In genomic region chr15:102471727-102472126, GRCm38 (mm10) we compare ENCODE assay signal across 8 mouse cellular contexts. TPM values are rescaled to one million over a fixed set of nuclear protein-coding genes. Genes with fewer than 3 reads are reported as not detected.
DNase-seq lines count a peak whose midpoint lies in the region; ATAC-seq and TF ChIP-seq lines count a peak whose summit lies in the region.

No protein-coding gene starts in this region.

- no peak overlapping the region for H3K27ac ChIP-seq in lung, embryonic 14.5 days (ENCODE audit: low read depth)
- no peak overlapping the region for H3K27ac ChIP-seq in forebrain, embryonic 10.5 days
- H3K27ac ChIP-seq in limb, embryonic 11.5 days (replicated peaks; ENCODE audit: low read depth, low read length), result no peak overlapping the region
- no peak overlapping the region for H3K27ac ChIP-seq in neural tube, embryonic 14.5 days (ENCODE audit: low read depth, low read length)

- no peak for TF ChIP-seq CTCF in lung, embryonic 14.5 days (IDR thresholded peaks at IDR 0.05; ENCODE audit: low read depth)

- no peaks in the 10 kb centered on the region for H3K9me3 ChIP-seq in lung, embryonic 14.5 days (ENCODE audit: low read depth, low read length)
- H3K9me3 ChIP-seq in forebrain, embryonic 10.5 days, result peaks cover 5% of the 10 kb centered on the region
- H3K9me3 ChIP-seq in limb, embryonic 11.5 days (ENCODE audit: control insufficient read depth, low read length), result no peaks in the 10 kb centered on the region
- no peaks in the 10 kb centered on the region for H3K9me3 ChIP-seq in neural tube, embryonic 14.5 days (ENCODE audit: control insufficient read depth, low read length)

- DNase-seq in lung, embryonic 14.5 days, result no peak
- DNase-seq in lung, postnatal 14 days, result no peak
- no peak for DNase-seq in forebrain, embryonic 10.5 days (ENCODE audit: extremely low spot score, low spot score)
- DNase-seq in limb, embryonic 11.5 days (ENCODE audit: low spot score), result no peak
- no peak for DNase-seq in left cerebral cortex, adult 8-10 months (ENCODE audit: low spot score in 2 of 2)
- DNase-seq in cerebellum, postnatal 10 days, result no peak
- no peak for DNase-seq in gastrocnemius, postnatal 36 days

- peak overlapping the region; percentile 70 for H3K4me2 ChIP-seq in lung, embryonic 14.5 days
- peak overlapping the region; percentile 56 for H3K4me2 ChIP-seq in limb, embryonic 11.5 days (ENCODE audit: low read depth, severe bottlenecking)
- H3K4me2 ChIP-seq in neural tube, embryonic 14.5 days (ENCODE audit: low read depth, low read length), result peak overlapping the region; percentile 65

- peak overlapping the region; percentile 89 for H3K4me3 ChIP-seq in lung, embryonic 14.5 days (ENCODE audit: low read depth, low read length)
- H3K4me3 ChIP-seq in forebrain, embryonic 10.5 days, result peak overlapping the region; percentile 96
- peak overlapping the region; percentile 70 for H3K4me3 ChIP-seq in limb, embryonic 11.5 days (ENCODE audit: low read depth, low read length)
- H3K4me3 ChIP-seq in neural tube, embryonic 14.5 days (ENCODE audit: low read depth, low read length), result peak overlapping the region; percentile 81

- intact Hi-C loops in gastrocnemius, postnatal 36 days (cut with DNase I), result no loop called here

- H3K27me3 ChIP-seq in lung, embryonic 14.5 days (ENCODE audit: insufficient read depth, low read length), result no peaks in the 10 kb centered on the region
- no peaks in the 10 kb centered on the region for H3K27me3 ChIP-seq in forebrain, embryonic 10.5 days (ENCODE audit: poor library complexity, severe bottlenecking)
- H3K27me3 ChIP-seq in limb, embryonic 11.5 days (ENCODE audit: control insufficient read depth, insufficient read depth, low read length), result no peaks in the 10 kb centered on the region
- H3K27me3 ChIP-seq in neural tube, embryonic 14.5 days (ENCODE audit: control insufficient read depth, insufficient read depth, low read length), result no peaks in the 10 kb centered on the region

- ATAC-seq in lung, embryonic 14.5 days (ENCODE audit: insufficient read depth), result no peak
- ATAC-seq in limb, embryonic 11.5 days (ENCODE audit: insufficient number of reproducible peaks, low FRiP score, low TSS enrichment, low read depth), result no peak
- no peak for ATAC-seq in neural tube, embryonic 14.5 days (ENCODE audit: low read depth)

- peak overlapping the region; percentile 97 for H3K9ac ChIP-seq in lung, embryonic 14.5 days
- H3K9ac ChIP-seq in limb, embryonic 11.5 days (ENCODE audit: low read length), result 0 out of 2 replicates have a peak overlapping the region, but pooled peaks have one; percentile 27
- H3K9ac ChIP-seq in neural tube, embryonic 14.5 days (replicated peaks; ENCODE audit: low read depth, low read length), result no peak overlapping the region; the same call in 1 of the 2 replicates

- peaks cover 36% of the 10 kb centered on the region for H3K36me3 ChIP-seq in lung, embryonic 14.5 days (ENCODE audit: insufficient read depth)
- H3K36me3 ChIP-seq in forebrain, embryonic 10.5 days (replicated peaks), result peaks cover 49% of the 10 kb centered on the region
- H3K36me3 ChIP-seq in limb, embryonic 11.5 days (ENCODE audit: control insufficient read depth, insufficient read depth, low read length), result peaks cover 12% of the 10 kb centered on the region
- peaks cover 23% of the 10 kb centered on the region for H3K36me3 ChIP-seq in neural tube, embryonic 14.5 days (ENCODE audit: control insufficient read depth, insufficient read depth, low read length)

- no peaks in the 10 kb centered on the region for H3K4me1 ChIP-seq in lung, embryonic 14.5 days (ENCODE audit: insufficient read depth)
- H3K4me1 ChIP-seq in forebrain, embryonic 10.5 days, result peaks cover 25% of the 10 kb centered on the region
- 0 out of 2 replicates have a peak, but pooled peaks cover 3% of the 10 kb centered on the region for H3K4me1 ChIP-seq in limb, embryonic 11.5 days (ENCODE audit: control insufficient read depth, insufficient read depth, low read length)
- H3K4me1 ChIP-seq in neural tube, embryonic 14.5 days (ENCODE audit: control insufficient read depth, insufficient read depth, low read length), result peaks cover 6% of the 10 kb centered on the region

RNA-seq across cellular contexts. Expression of gene Pcbp2, which starts 1.4 kb away (rescaled TPM):
- 280 and 281 TPM in 2 replicates for polyA plus RNA-seq in lung, embryonic 14.5 days (2014; fragmentation: Nextera tagmentation; extraction: Ambion mirVana)
- 205 and 217 TPM in 2 replicates for polyA plus RNA-seq in forebrain, embryonic 10.5 days (2016; fragmentation: Nextera tagmentation; extraction: Ambion mirVana)
- polyA plus RNA-seq in limb, embryonic 11.5 days (2014; fragmentation: Nextera tagmentation; extraction: Ambion mirVana), result 284 and 287 TPM in 2 replicates
- polyA plus RNA-seq in neural tube, embryonic 14.5 days (2014; fragmentation: Nextera tagmentation; extraction: Ambion mirVana), result 159 and 160 TPM in 2 replicates
- total RNA-seq in left cerebral cortex, adult 8-10 months (2022), result 100 to 1,000 TPM; 481 to 511 (median 488) TPM
- total RNA-seq in gastrocnemius, postnatal 36 days (2021), result 100 to 1,000 TPM; 350 to 411 TPM

RNA-seq across cellular contexts. Expression of gene Prr13, which starts 12.9 kb away (rescaled TPM):
- 70.9 and 73.8 TPM in 2 replicates for polyA plus RNA-seq in lung, embryonic 14.5 days (2014; fragmentation: Nextera tagmentation; extraction: Ambion mirVana)
- 70.7 and 74.6 TPM in 2 replicates for polyA plus RNA-seq in forebrain, embryonic 10.5 days (2016; fragmentation: Nextera tagmentation; extraction: Ambion mirVana)
- polyA plus RNA-seq in limb, embryonic 11.5 days (2014; fragmentation: Nextera tagmentation; extraction: Ambion mirVana), result 79.5 and 80.9 TPM in 2 replicates
- polyA plus RNA-seq in neural tube, embryonic 14.5 days (2014; fragmentation: Nextera tagmentation; extraction: Ambion mirVana), result 85.8 and 104 TPM in 2 replicates
- total RNA-seq in left cerebral cortex, adult 8-10 months (2022), result 10 to 100 TPM; 42.3 to 53.7 (median 44.3) TPM
- 10 to 100 TPM; 13.4 to 13.7 TPM for total RNA-seq in gastrocnemius, postnatal 36 days (2021)

RNA-seq across cellular contexts. Expression of gene Amhr2, which starts 26.6 kb away (rescaled TPM):
- polyA plus RNA-seq in lung, embryonic 14.5 days (2014; fragmentation: Nextera tagmentation; extraction: Ambion mirVana), result 0.21 and 0.85 TPM in 2 replicates
- 0.33 TPM in 1 of 2 replicates, not detected in the other for polyA plus RNA-seq in forebrain, embryonic 10.5 days (2016; fragmentation: Nextera tagmentation; extraction: Ambion mirVana)
- not detected in 2 replicates for polyA plus RNA-seq in limb, embryonic 11.5 days (2014; fragmentation: Nextera tagmentation; extraction: Ambion mirVana)
- polyA plus RNA-seq in neural tube, embryonic 14.5 days (2014; fragmentation: Nextera tagmentation; extraction: Ambion mirVana), result 0.22 and 0.82 TPM in 2 replicates
- total RNA-seq in left cerebral cortex, adult 8-10 months (2022), result 1 to 10 TPM in 1 of 4 experiments, under 1 TPM in 3; 0.73 to 2.0 (median 0.92) TPM
- total RNA-seq in gastrocnemius, postnatal 36 days (2021), result 1 to 10 TPM; 9.1 to 10.0 TPM

RNA-seq across cellular contexts. Expression of gene Gm10337, which starts 31.8 kb away (rescaled TPM):
- polyA plus RNA-seq in lung, embryonic 14.5 days (2014; fragmentation: Nextera tagmentation; extraction: Ambion mirVana), result not detected in 2 replicates
- not detected in 2 replicates for polyA plus RNA-seq in forebrain, embryonic 10.5 days (2016; fragmentation: Nextera tagmentation; extraction: Ambion mirVana)
- polyA plus RNA-seq in limb, embryonic 11.5 days (2014; fragmentation: Nextera tagmentation; extraction: Ambion mirVana), result 6.1 TPM in 1 of 2 replicates, not detected in the other
- 8.5 TPM in 1 of 2 replicates, not detected in the other for polyA plus RNA-seq in neural tube, embryonic 14.5 days (2014; fragmentation: Nextera tagmentation; extraction: Ambion mirVana)
- total RNA-seq in left cerebral cortex, adult 8-10 months (2022), result not detected
- total RNA-seq in gastrocnemius, postnatal 36 days (2021), result not detected

RNA-seq across cellular contexts. Expression of gene Map3k12, which starts 45.1 kb away (rescaled TPM):
- 13.2 and 13.9 TPM in 2 replicates for polyA plus RNA-seq in lung, embryonic 14.5 days (2014; fragmentation: Nextera tagmentation; extraction: Ambion mirVana)
- 24.0 and 25.4 TPM in 2 replicates for polyA plus RNA-seq in forebrain, embryonic 10.5 days (2016; fragmentation: Nextera tagmentation; extraction: Ambion mirVana)
- 14.3 and 18.2 TPM in 2 replicates for polyA plus RNA-seq in limb, embryonic 11.5 days (2014; fragmentation: Nextera tagmentation; extraction: Ambion mirVana)
- 44.8 and 48.8 TPM in 2 replicates for polyA plus RNA-seq in neural tube, embryonic 14.5 days (2014; fragmentation: Nextera tagmentation; extraction: Ambion mirVana)
- 10 to 100 TPM; 85.6 to 93.8 (median 89.3) TPM for total RNA-seq in left cerebral cortex, adult 8-10 months (2022)
- 1 to 10 TPM; 1.6 to 1.9 TPM for total RNA-seq in gastrocnemius, postnatal 36 days (2021)
